Mouse (Mus musculus): Measurements from ENCODE around the gene Cfd. TPM values are rescaled to one million over a fixed set of nuclear protein-coding genes. Genes with fewer than 3 reads are reported as not detected.

Gene Cfd
- total RNA-seq (2018; cell fraction: chromatin; rRNA removed), result not detected
- not detected for total RNA-seq (2018; cell fraction: cytosol; rRNA removed)
- not detected for total RNA-seq (2018; cell fraction: nucleus; rRNA removed)
- not detected in 3 replicates for polyA plus RNA-seq (2018)

DNA sequence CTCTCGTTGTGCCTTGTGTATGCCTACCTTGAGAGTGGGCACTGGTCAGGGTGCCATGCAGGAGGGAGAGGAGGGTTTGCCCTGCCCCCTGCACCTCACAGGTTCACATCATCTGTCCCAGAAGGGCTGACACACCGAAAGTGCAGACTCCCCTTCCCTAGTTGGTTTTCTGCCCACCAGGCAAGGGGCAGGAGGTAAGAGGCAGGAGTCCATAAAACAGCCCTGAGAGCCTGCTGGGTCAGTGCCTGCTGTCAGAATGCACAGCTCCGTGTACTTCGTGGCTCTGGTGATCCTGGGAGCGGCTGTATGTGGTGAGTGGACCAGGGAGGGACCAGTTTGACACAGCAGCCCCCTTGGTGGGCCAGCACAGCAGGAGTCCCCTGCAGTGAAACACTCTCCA, at the start of gene Cfd:
Gene Cfd, plus strand, starts transcription at position 184 of the 400 bp plus-strand sequence.
- Histone ChIP-seq H3K27ac (no peak within 1 kb of the TSS), H3K79me2 (ENCODE audit: inconsistent target) (no peaks in the 10 kb centered on the region), H3K36me3 (ENCODE audit: inconsistent target) (no peaks in the 10 kb centered on the region), H3K4me3 (ENCODE audit: inconsistent target) (no peak within 1 kb of the TSS)
- 81% methylated on average over 5 of the region's 5 CpGs for WGBS (ENCODE audit: missing documents)

GRCm38 (mm10) chr10:79842322-79842721, 48.3 kb upstream of the Cfd start:
- Histone ChIP-seq H3K79me2 (ENCODE audit: inconsistent target) (no peaks in the 10 kb centered on the region), H3K36me3 (ENCODE audit: inconsistent target) (no peaks in the 10 kb centered on the region), H3K4me3 (ENCODE audit: inconsistent target) (no peak overlapping the region), H3K27ac (no peak overlapping the region)
- WGBS (ENCODE audit: missing documents), result 86% methylated on average over 3 of the region's 3 CpGs

- 97% methylated on average over 6 of the region's 6 CpGs for WGBS (ENCODE audit: missing documents)
- Histone ChIP-seq H3K4me3 (ENCODE audit: inconsistent target) (no peak overlapping the region), H3K27ac (no peak overlapping the region), H3K79me2 (ENCODE audit: inconsistent target) (no peaks in the 10 kb centered on the region), H3K36me3 (ENCODE audit: inconsistent target) (no peaks in the 10 kb centered on the region)
Measured at GRCm38 (mm10) chr10:79843476-79843875, 47.2 kb upstream of the Cfd start.

DNA sequence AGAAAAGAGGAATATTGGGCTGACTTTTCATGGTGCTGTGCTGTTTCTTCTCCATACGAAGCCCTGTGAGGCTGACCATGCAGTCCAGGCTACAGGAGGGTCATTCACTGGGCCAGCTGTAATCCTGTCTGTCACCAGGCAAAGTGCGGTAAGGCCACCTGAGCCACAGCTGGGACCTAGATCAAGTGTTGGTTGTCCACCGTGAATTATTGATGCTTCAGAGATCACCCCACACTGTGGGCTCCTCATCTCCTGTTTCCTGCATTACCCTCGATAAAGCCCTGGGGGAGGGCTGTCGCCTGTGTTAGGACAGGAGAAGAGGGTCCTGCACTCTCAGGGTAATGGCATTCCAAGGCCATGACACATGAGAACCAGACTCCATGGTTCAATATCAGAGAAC, 44.1 kb upstream of the Cfd start:
- H3K4me3 ChIP-seq (ENCODE audit: inconsistent target), result no peak overlapping the region
- H3K79me2 ChIP-seq (ENCODE audit: inconsistent target), result no peaks in the 10 kb centered on the region
- H3K36me3 ChIP-seq (ENCODE audit: inconsistent target), result no peaks in the 10 kb centered on the region
- H3K27ac ChIP-seq, result no peak overlapping the region
- 81% methylated on average over 5 of the region's 5 CpGs for WGBS (ENCODE audit: missing documents)

GRCm38 (mm10) chr10:79849941-79850628, 40.6 kb upstream of the Cfd start:
- WGBS (ENCODE audit: missing documents), result 41% methylated on average over 8 of the region's 8 CpGs
- Histone ChIP-seq H3K79me2 (ENCODE audit: inconsistent target) (peaks cover under 1% of the 10 kb centered on the region; the same call in 1 of the 2 replicates), H3K4me3 (ENCODE audit: inconsistent target) (no peak overlapping the region), H3K36me3 (ENCODE audit: inconsistent target) (no peaks in the 10 kb centered on the region), H3K27ac (0 out of 2 replicates have a peak overlapping the region, but pooled peaks have one; percentile 1)

DNA sequence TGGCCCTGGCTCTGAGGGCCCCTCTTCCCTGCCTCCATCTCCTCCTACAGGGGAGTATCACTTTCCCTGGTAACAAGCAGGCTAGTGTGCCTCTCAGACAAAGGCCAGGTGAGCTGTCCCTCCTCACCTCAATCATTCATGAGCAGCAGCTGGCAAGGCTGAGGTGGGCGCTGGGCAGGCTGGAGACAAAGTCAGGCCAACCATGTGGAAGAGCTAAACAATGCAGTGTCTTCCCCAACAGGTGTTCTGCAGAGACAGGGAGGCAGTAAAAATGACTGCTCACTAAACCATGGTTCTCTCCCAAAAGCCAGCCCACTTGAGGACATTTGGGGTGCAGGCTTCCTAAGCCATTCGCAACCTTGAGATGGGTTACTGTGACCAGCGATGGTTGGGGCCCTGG, 39.0 kb upstream of the Cfd start:
- Histone ChIP-seq H3K36me3 (ENCODE audit: inconsistent target) (no peaks in the 10 kb centered on the region), H3K4me3 (ENCODE audit: inconsistent target) (no peak overlapping the region), H3K79me2 (ENCODE audit: inconsistent target) (peaks cover 16% of the 10 kb centered on the region), H3K27ac (peak overlapping the region; percentile 95)
- WGBS (ENCODE audit: missing documents), result 66% methylated on average over 2 of the region's 3 CpGs

DNA sequence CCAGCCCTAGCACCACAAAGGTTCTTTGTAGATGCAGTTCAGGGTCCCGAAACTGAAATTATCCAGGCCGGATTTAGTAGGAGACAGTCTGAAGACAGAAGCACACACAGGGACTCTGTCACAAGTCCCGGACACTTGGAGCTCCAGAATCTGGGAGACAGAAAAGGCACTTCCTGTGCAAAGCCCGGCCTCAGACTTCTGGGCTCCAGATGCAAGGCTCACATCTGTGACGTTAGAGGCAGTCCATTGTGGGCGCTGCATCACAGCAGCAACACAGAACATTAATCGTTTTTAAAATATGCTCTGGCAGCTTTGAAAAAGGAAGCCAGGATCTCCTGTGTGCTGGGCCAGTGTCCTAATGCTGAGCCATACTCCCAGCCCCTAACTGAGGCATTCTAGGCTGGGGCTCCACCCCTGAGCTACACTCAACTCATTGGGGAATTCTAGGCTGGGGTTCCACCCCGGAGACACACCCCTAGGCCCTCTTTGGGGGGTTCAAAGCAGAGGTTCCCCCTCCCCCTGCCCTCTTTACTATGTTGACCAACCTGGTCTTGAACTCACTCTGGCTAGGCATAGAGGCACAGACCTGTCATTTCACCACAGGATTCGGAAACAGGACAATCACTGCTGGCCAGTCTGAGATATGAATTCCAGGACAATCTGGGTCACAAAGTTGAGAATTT, 38.4 kb upstream of the Cfd start:
- peak overlapping the region; percentile 95 for H3K27ac ChIP-seq
- H3K79me2 ChIP-seq (ENCODE audit: inconsistent target), result peaks cover 22% of the 10 kb centered on the region
- WGBS (ENCODE audit: missing documents), result 42% methylated on average over 9 of the region's 9 CpGs
- H3K4me3 ChIP-seq (ENCODE audit: inconsistent target), result peak overlapping the region; percentile 54; the same call in 1 of the 2 replicates
- H3K36me3 ChIP-seq (ENCODE audit: inconsistent target), result no peaks in the 10 kb centered on the region

DNA sequence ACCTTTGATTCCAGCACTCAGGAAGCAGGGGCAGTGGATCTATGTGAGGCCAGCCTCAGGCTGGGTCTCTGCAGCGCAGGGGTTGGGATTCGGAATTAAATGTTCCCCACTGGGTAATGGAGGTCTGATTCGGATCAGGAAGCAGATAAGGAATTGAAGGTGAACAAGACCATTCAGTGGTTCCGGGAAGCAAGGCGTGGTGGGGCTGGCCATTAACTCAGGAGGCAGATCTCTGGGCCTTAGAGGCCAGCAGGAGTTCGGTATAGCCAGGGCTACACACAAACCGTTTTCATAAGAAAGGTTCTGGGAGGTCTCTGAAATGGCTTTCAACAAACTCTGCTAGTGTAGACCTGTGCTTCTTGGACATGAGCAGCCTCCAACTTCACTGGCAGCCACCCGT, 37.8 kb upstream of the Cfd start:
- peak overlapping the region; percentile 95 for H3K27ac ChIP-seq
- 48% methylated on average over 8 of the region's 8 CpGs for WGBS (ENCODE audit: missing documents)
- H3K4me3 ChIP-seq (ENCODE audit: inconsistent target), result peak overlapping the region; percentile 54
- H3K36me3 ChIP-seq (ENCODE audit: inconsistent target), result no peaks in the 10 kb centered on the region
- H3K79me2 ChIP-seq (ENCODE audit: inconsistent target), result peaks cover 28% of the 10 kb centered on the region

DNA sequence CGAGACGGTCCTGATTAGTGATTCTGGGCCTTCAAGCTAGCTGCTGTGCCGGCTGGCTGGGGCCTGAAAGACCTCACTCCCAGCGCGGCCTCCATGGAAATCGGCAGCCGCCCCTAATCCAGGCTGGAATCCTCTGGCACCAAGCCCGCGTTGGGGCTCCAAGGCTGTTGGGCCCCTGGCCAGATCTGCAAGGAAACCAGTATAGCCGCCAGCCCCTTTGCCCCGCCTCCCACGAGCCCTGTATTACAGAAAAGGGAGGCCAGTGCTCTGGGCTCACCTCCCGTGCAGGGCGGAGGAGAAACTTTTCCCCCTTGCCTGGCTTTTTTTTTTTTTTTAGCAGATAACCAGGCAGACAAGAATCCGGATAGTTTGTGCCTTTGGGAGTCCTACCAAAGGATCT, 37.3 kb upstream of the Cfd start:
- peaks cover 33% of the 10 kb centered on the region for H3K79me2 ChIP-seq (ENCODE audit: inconsistent target)
- H3K36me3 ChIP-seq (ENCODE audit: inconsistent target), result no peaks in the 10 kb centered on the region
- peak overlapping the region; percentile 95 for H3K27ac ChIP-seq
- 2% methylated on average over 14 of the region's 15 CpGs for WGBS (ENCODE audit: missing documents)
- peak overlapping the region; percentile 54 for H3K4me3 ChIP-seq (ENCODE audit: inconsistent target)

- under 1% methylated on average over 68 of the region's 75 CpGs for WGBS (ENCODE audit: missing documents)
- peaks cover 41% of the 10 kb centered on the region for H3K79me2 ChIP-seq (ENCODE audit: inconsistent target)
- peaks cover 5% of the 10 kb centered on the region; the same call in 1 of the 2 replicates for H3K36me3 ChIP-seq (ENCODE audit: inconsistent target)
- peak within 1 kb of the TSS; percentile 95 for H3K27ac ChIP-seq
- H3K4me3 ChIP-seq (ENCODE audit: inconsistent target), result peak within 1 kb of the TSS; percentile 92
Measured at GRCm38 (mm10) chr10:79853860-79854795, 36.5 kb upstream of the Cfd start, which contains the start of gene Ptbp1. TSS of gene Ptbp1 (plus strand) at chr10:79854427.

DNA sequence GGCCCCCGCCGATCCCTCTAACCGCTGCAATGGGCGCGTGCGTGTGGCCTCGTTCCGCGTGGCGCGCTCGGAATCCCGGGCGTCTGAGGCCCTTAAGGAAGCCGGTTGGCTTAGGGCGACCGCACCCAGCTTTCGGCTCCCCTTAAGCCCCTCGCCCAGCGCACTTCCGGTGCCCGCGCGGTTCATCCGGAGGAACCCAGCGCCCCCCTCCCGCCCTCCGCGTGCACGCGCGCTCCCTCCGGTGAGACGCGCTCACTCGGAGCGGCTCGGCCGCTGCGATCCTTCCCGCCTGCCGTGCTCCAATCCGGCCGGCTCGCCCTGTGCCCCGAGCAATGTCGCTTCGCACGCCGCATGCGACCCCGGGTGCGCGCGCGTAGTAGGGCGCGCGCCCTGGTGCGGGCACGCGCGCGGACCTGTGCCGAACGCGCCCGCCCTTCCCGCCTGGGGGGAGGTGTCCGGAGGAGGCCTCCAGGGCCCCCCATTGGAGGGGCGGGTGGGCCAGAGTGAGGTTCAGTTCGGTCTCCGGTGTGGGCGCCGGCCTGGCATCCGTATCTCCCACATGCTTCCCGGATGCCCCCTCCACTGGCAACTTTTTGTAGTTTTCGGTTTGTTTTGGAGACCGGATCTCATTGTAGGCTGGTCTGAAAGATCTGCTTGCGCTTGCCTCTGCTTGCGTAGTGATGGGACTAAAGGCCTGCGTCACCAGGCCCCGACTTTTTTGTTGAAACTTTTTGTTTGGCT, 35.7 kb upstream of the Cfd start:
- peaks cover 49% of the 10 kb centered on the region for H3K79me2 ChIP-seq (ENCODE audit: inconsistent target)
- peak overlapping the region; percentile 73 for H3K27ac ChIP-seq
- H3K36me3 ChIP-seq (ENCODE audit: inconsistent target), result peaks cover 14% of the 10 kb centered on the region
- peak overlapping the region; percentile 92 for H3K4me3 ChIP-seq (ENCODE audit: inconsistent target)
- under 1% methylated on average over 79 of the region's 83 CpGs for WGBS (ENCODE audit: missing documents)

GRCm38 (mm10) chr10:79855558-79856184, 35.0 kb upstream of the Cfd start:
- Histone ChIP-seq H3K4me3 (ENCODE audit: inconsistent target) (peak overlapping the region; percentile 92), H3K36me3 (ENCODE audit: inconsistent target) (peaks cover 21% of the 10 kb centered on the region), H3K27ac (peak overlapping the region; percentile 73), H3K79me2 (ENCODE audit: inconsistent target) (peaks cover 56% of the 10 kb centered on the region)
- WGBS (ENCODE audit: missing documents), result 1% methylated on average over 10 of the region's 10 CpGs

GRCm38 (mm10) chr10:79856280-79856679, 34.4 kb upstream of the Cfd start:
- Histone ChIP-seq H3K27ac (peak overlapping the region; percentile 73), H3K4me3 (ENCODE audit: inconsistent target) (peak overlapping the region; percentile 92), H3K36me3 (ENCODE audit: inconsistent target) (peaks cover 27% of the 10 kb centered on the region), H3K79me2 (ENCODE audit: inconsistent target) (peaks cover 62% of the 10 kb centered on the region)
- WGBS (ENCODE audit: missing documents), result 5% methylated on average over 6 of the region's 6 CpGs

All from macrophage (primary cell).